Mouse (Mus musculus) ovary, postnatal 10 days (tissue): Measurements from ENCODE around the gene Tln1.
"Not testable (repeated sequence)": the region's sequence is repeated elsewhere in the genome, so short reads cannot be mapped to it uniquely, and the experiment has no call there.

Source experiments
- DNase-seq: peaks from one replicate; pipeline ENCODE4 v3.0.0; 2022; ENCODE audit warnings: low spot score

Gene Tln1

GRCm38 (mm10) chr4:43578376-43579204, 16.1 kb upstream of the Tln1 start, which contains the start of the genes Rgp1 and Gba2:
Gene Rgp1, plus strand, starts transcription at chr4:43578715.
Gene Gba2, minus strand, starts transcription at chr4:43578873.
- peak; percentile 78 for DNase-seq

GRCm38 (mm10) chr4:43577237-43577881, 14.9 kb upstream of the Tln1 start:
- no peak for DNase-seq

GRCm38 (mm10) chr4:43575356-43575755, 12.9 kb upstream of the Tln1 start:
- no peak for DNase-seq

DNA sequence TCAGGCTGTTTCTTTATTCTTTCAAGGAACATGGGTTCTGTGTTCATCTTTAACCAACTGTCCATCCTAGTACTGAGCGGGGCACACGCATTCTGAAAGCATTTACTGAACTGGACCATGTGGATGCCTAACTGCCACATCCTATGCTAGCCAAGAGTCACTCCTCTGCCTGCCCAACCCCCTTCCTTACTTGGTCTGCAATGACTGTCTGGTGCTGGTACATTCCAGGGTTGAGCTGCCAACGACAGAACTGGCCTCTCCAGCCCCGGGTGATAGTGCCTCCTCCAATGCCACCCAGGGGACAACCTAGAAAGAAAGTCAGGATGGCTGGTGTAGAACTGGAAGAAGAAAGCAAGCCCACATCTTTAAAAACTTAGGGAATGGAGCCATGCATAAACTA, 11.1 kb upstream of the Tln1 start:
- no peak for DNase-seq

DNA sequence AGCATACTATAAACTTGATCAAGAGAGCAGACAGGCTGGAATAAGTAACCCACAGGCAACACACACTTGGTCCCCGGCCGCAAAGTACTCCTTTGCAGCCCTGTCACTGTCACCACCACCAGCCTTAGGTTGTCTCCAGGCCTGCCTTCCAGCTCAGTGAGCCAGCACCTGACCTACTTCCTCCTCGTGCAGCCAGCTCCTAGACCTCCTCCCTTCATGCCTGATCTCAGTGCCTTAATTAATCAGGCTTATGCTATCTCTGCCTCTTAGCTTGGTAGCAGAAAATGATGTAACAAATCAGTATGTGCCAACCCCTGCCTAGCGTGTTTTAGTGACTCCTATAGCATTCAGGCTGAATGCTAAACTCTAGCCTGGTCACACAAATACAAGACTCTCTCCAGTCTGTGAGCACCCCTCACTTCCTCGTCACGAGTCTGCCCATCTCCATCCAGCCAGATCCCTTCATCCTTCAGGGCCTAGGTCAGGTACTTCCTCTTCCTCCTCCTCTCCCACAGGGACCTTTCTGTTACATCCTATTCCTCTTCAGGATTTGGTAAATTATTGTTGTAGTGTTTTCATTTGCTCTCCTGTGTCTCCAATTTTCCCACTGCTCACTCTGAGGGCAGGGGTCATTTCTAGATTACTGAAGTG, 9.0 kb upstream of the Tln1 start:
- no peak for DNase-seq

DNA sequence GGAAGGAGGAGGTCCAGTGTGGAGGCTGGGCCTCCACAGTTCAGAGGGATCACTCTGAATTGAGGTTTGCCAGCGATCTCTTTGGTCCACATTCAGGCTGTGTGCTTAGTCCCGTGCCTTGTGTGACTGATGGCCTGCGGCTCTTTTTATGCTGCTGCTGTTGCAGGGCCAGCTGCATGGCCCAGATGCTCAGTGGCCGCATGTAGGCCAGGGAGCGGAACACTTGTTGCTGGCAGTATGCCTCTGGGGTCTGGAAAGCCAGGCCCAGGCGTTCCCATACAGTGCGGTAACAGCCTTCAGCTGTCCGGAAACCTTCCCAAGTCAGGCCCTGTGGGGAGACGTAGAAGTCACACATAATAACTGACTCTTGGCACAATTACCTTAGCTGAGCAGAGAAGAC, 4.6 kb upstream of the Tln1 start:
- DNase-seq, result no peak

DNA sequence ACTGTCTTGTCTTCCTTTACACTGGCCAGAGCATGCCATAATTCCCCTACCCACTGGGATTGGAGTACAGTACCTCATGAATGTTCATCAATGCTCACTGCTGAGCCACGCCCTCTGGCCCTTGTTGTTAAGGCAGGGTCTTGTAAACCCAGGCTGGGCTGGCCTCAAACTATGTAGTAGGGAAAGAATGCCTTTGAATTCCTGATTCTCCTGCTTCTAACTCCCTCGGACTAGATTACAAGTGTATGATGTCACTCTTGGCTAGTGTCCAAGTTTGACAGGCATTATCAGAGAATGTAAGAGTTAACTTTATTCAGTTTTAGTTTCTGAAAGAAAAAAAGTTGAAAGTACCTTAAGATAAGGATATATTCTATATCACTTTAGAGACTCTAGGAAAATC, 1.7 kb upstream of the Tln1 start:
- DNase-seq, result no peak

DNA sequence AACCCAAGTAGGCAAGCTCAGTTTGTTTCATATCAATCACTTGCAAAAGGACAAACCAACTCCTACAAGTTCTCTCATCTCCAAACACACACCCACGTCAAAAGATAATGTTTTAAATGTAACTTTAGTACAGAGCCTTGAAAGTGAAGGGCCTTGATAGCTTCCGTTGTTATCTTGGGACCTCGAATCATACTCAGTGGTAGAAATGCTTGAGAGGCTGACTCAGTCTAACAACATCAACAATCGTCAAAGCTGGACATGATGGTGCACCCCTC, 1.0 kb upstream of the Tln1 start:
- no peak for DNase-seq

DNA sequence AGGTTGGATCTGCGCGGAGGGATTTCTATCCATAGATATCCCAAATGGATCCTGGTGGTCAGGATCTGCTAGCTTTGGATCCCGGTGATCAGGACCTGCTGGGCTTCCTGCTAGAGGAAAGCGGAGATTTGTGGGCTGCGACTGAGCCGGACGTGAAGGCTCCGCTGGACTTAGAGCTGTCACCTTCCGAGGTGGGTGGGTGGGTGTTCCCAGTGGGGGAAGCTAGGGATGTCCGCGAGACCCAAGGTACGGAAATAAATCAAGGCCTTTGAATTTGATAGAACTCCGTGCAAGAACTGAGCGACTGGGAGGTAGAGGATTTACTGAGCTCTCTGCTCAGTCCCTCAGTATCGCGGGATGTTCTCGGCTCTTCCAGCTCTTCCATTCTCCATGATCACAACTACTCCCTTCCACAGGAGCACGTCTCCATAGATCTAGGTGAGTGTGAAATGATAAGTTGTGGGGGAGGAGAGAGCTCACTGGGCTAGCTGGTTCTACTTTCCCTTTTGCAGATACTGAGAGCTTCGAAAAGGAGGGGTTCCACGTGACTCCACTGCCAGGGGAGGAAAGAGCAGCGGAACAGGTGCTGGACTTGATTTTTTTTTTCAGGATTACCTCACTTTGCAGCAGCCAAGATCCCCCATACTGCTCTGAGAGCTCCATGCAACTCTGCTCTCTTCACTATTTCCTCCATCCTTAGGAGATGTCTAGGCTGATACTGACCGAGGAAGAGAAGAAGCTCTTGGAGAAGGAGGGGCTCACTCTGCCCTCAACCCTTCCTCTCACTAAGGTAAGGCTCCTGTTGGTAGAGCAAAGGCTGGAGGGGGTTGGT, 494 bp upstream of the Tln1 start:
- no peak for DNase-seq

DNA sequence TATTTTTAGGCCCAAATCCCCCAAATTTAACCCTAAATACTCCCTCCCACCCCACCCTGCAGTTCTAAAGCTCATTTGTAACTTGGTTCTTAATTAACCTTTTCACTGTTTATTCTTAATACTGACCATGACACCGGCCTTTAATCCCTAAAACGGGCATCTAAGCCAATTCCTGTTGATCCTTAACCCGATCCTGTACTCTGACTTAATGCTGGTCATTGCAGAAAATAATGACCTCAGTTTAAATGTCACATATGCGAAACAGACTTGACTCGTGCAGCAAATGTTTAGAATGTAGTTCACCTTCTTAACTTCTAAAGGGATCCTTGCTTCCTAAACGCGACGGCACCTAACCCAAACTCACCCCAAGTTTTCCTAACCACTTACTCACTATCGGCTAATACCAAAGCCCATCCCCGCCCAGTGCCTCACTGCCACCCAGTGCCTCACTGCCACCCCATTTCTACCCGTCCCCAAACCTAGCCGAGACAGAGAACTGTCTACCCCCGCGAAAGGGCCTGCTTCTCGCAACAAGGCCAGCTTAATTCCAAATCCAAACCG, 975 bp downstream of the Tln1 start:
- DNase-seq, result no peak

DNA sequence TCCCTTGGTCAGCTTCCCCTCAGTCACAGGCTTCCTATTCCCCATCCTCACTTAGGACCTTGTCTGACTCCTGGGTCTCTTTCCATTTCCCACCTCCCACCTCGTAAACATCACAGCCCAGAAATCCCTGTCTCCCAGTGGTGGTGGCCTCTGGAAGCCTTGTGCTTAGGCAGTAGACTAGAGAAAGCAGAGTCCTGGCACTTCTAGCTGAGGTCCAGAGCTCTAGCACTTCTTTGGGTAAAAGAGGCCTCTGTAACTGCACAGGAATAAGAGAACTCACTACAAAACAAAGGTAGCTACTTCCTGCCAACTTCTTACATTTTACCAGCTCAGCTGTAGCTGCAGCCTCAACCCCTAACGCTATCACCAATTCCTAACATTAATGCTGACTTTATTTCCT, 1.5 kb downstream of the Tln1 start:
- DNase-seq, result no peak

GRCm38 (mm10) chr4:43560243-43560611, 2.3 kb downstream of the Tln1 start:
- no peak for DNase-seq

- DNase-seq, result no peak
Observed at GRCm38 (mm10) chr4:43559519-43560242, 2.8 kb downstream of the Tln1 start.

GRCm38 (mm10) chr4:43558631-43559356, 3.7 kb downstream of the Tln1 start:
- DNase-seq, result no peak

DNA sequence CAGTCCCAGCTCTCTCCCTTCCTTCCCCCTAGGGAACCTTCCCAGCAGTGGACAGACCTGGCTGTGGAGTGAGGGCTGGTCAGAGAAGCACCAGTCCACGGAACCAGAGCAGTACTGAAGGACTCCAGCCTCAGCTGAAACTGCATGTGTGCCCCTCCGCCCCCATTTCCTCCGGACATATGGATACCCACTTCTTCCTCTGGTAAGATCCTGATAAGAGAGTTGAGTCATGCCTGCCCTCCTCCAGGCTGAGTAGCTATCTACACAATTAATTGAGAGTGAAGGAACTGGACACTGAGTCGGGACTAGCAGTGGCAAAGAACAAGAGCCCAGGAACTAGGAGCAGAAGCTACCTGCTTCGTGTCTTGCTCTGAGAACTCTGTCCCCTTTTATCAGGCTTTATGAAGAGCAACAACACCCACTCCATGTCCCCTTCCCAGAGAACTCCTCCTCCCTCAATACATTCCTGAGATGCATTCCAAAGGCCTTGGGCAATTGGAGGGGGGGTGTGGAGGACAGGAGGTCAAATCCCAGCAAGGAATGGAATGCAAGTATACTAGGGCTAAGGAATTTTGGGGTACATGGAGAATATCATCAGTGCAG, 4.4 kb downstream of the Tln1 start:
- no peak for DNase-seq

- DNase-seq, result no peak
Observed at GRCm38 (mm10) chr4:43555926-43556325, 6.6 kb downstream of the Tln1 start.

GRCm38 (mm10) chr4:43553891-43554290, 8.6 kb downstream of the Tln1 start:
- no peak for DNase-seq

DNA sequence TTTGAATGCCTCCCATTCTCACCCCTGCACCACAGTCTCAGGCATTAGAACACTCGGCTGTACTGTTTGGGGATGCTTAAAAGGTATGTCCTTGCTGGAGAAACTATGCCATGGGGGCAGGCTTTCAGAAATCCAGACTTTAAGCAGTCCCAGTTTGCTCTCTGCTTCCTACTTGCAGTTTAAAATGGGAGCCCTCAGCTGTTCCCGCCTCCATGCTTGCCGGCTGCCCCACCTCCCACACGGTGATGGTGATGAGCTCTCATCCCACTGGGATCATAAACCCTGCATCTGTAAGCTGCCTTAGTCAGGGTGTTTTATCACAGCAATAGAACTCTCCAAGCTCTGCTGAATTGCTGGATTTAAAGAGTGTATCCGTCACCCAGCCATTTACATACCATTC, 10.1 kb downstream of the Tln1 start:
- DNase-seq, result no peak

- not testable (repeated sequence) for DNase-seq
Observed at GRCm38 (mm10) chr4:43551854-43552253, 10.6 kb downstream of the Tln1 start.

DNA sequence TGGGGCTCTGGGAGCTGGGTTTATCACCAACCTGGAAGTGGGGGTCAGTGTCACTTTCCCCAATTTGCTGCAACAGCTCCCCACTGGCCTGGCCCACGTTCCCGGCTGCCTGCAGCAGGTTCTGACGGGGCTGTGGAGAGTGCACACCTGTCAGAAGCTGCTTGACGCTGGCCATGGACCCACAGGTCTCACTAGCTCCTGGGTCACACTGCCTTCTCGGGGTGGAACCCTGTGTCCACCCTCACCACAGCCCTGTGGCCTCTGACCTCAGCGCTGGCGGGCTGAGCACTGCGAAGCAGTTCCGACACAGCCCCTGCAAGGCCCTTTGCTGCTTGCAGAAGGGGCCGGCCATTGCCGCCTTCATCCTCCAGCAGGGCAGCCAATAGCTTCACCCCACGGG, 13.4 kb downstream of the Tln1 start:
- no peak for DNase-seq
